Mouse (Mus musculus): Measurements from ENCODE around the gene Brd2. TPM values are rescaled to one million over a fixed set of nuclear protein-coding genes. Genes with fewer than 3 reads are reported as not detected.

Gene Brd2
- polyA plus RNA-seq, 1 experiment from 2014 or later, result 106 TPM

GRCm38 (mm10) chr17:34075271-34075670 lies 47.2 kb downstream of the Brd2 start:
- Histone ChIP-seq H3K27me3 (peaks cover 14% of the 10 kb centered on the region), H3K9me3 (no peaks in the 10 kb centered on the region), H3K4me2 (no peak overlapping the region), H3K36me3 (no peaks in the 10 kb centered on the region), H3K9ac (no peak overlapping the region), H3K4me1 (no peaks in the 10 kb centered on the region), H3K27ac (no peak overlapping the region), H3K4me3 (no peak overlapping the region)
- 37% methylated on average over 7 of the region's 7 CpGs for WGBS
- ATAC-seq (ENCODE audit: borderline replicate concordance, extremely low read depth, low FRiP score, low TSS enrichment), result no peak

DNA sequence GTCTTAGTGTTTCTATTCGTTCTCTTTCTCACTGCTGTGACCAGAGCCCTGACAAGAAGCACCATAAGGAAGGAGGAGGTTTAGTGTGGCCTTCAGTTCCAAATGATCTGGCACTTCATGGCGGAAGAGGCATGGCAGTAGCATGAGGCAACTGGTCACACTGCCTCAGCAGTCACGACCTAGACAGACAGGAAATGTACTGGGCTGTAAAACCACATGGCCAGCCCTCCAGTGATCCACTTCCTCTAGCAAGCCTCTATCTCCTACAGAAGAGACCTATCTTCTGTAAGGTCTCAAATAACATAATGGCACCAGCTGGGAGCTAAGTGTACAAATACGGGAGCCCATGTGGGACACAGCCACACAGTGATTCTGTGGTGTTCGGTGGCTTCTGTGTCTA lies 50.3 kb downstream of the Brd2 start:
- ATAC-seq (ENCODE audit: borderline replicate concordance, extremely low read depth, low FRiP score, low TSS enrichment), result no peak
- 61% methylated on average over 5 of the region's 5 CpGs for WGBS

GRCm38 (mm10) chr17:34068864-34069263 lies 53.6 kb downstream of the Brd2 start:
- WGBS, result 46% methylated on average over 3 of the region's 3 CpGs
- H3K4me1 ChIP-seq, result no peaks in the 10 kb centered on the region
- no peak for ATAC-seq (ENCODE audit: borderline replicate concordance, extremely low read depth, low FRiP score, low TSS enrichment)
- no peak overlapping the region for H3K27ac ChIP-seq
- no peak overlapping the region for H3K4me3 ChIP-seq
- no peaks in the 10 kb centered on the region for H3K9me3 ChIP-seq
- H3K4me2 ChIP-seq, result no peak overlapping the region
- no peaks in the 10 kb centered on the region for H3K27me3 ChIP-seq
- no peak overlapping the region for H3K9ac ChIP-seq
- no peaks in the 10 kb centered on the region for H3K36me3 ChIP-seq

More for the DNA sequence above, 50.3 kb downstream of the Brd2 start:
- Histone ChIP-seq H3K4me1 (no peaks in the 10 kb centered on the region), H3K9ac (no peak overlapping the region), H3K9me3 (no peaks in the 10 kb centered on the region), H3K27me3 (peaks cover 10% of the 10 kb centered on the region), H3K36me3 (no peaks in the 10 kb centered on the region), H3K27ac (no peak overlapping the region), H3K4me2 (no peak overlapping the region), H3K4me3 (no peak overlapping the region)

Other genes starting within 250 kb of the Brd2 start
- not detected in 2 replicates for gene Gm7029, start 248.8 kb downstream of the Brd2 start, polyA plus RNA-seq (2015; fragmentation: Nextera tagmentation; extraction: Ambion mirVana)
- 10.1 and 10.6 TPM in 2 replicates for gene Kifc1, start 232.0 kb downstream of the Brd2 start, polyA plus RNA-seq (2015; fragmentation: Nextera tagmentation; extraction: Ambion mirVana)
- gene Platr17, start 217.5 kb downstream of the Brd2 start, polyA plus RNA-seq (2015; fragmentation: Nextera tagmentation; extraction: Ambion mirVana), result 0.28 and 0.31 TPM in 2 replicates
- 50.8 and 54.6 TPM in 2 replicates for gene Daxx, start 213.2 kb downstream of the Brd2 start, polyA plus RNA-seq (2015; fragmentation: Nextera tagmentation; extraction: Ambion mirVana)
- 45.3 and 52.6 TPM in 2 replicates for gene Tapbp, start 206.7 kb downstream of the Brd2 start, polyA plus RNA-seq (2015; fragmentation: Nextera tagmentation; extraction: Ambion mirVana)
- gene Zbtb22, start 206.7 kb downstream of the Brd2 start, polyA plus RNA-seq (2015; fragmentation: Nextera tagmentation; extraction: Ambion mirVana), result 17.8 and 20.6 TPM in 2 replicates
- 47.7 and 57.8 TPM in 2 replicates for gene Rgl2, start 193.1 kb downstream of the Brd2 start, polyA plus RNA-seq (2015; fragmentation: Nextera tagmentation; extraction: Ambion mirVana)
- gene Pfdn6, start 182.3 kb downstream of the Brd2 start, polyA plus RNA-seq (2015; fragmentation: Nextera tagmentation; extraction: Ambion mirVana), result 137 and 153 TPM in 2 replicates
- gene Wdr46, start 182.0 kb downstream of the Brd2 start, polyA plus RNA-seq (2015; fragmentation: Nextera tagmentation; extraction: Ambion mirVana), result 33.1 and 34.2 TPM in 2 replicates
- 3.8 and 4.3 TPM in 2 replicates for gene B3galt4, start 171.1 kb downstream of the Brd2 start, polyA plus RNA-seq (2015; fragmentation: Nextera tagmentation; extraction: Ambion mirVana)
- 49.3 and 55.4 TPM in 2 replicates for gene Vps52, start 166.8 kb downstream of the Brd2 start, polyA plus RNA-seq (2015; fragmentation: Nextera tagmentation; extraction: Ambion mirVana)
- 1,650 and 1,822 TPM in 2 replicates for gene Rps18, start 166.6 kb downstream of the Brd2 start, polyA plus RNA-seq (2015; fragmentation: Nextera tagmentation; extraction: Ambion mirVana)
- 49.7 and 69.2 TPM in 2 replicates for gene H2-K1, start 122.3 kb downstream of the Brd2 start, polyA plus RNA-seq (2015; fragmentation: Nextera tagmentation; extraction: Ambion mirVana)
- 20.9 and 23.2 TPM in 2 replicates for gene Ring1, start 98.0 kb downstream of the Brd2 start, polyA plus RNA-seq (2015; fragmentation: Nextera tagmentation; extraction: Ambion mirVana)
- gene H2-Ke6, start 94.6 kb downstream of the Brd2 start, polyA plus RNA-seq (2015; fragmentation: Nextera tagmentation; extraction: Ambion mirVana), result 46.1 and 49.1 TPM in 2 replicates
- 192 and 205 TPM in 2 replicates for gene Slc39a7, start 91.0 kb downstream of the Brd2 start, polyA plus RNA-seq (2015; fragmentation: Nextera tagmentation; extraction: Ambion mirVana)
- 47.5 and 56.0 TPM in 2 replicates for gene Rxrb, start 90.8 kb downstream of the Brd2 start, polyA plus RNA-seq (2015; fragmentation: Nextera tagmentation; extraction: Ambion mirVana)
- 4.1 and 5.0 TPM in 2 replicates for gene Col11a2, start 83.2 kb downstream of the Brd2 start, polyA plus RNA-seq (2015; fragmentation: Nextera tagmentation; extraction: Ambion mirVana)
- gene H2-Oa, start 30.3 kb downstream of the Brd2 start, polyA plus RNA-seq (2015; fragmentation: Nextera tagmentation; extraction: Ambion mirVana), result 0.44 and 1.0 TPM in 2 replicates
- gene H2-DMa, start 3.1 kb downstream of the Brd2 start, polyA plus RNA-seq (2015; fragmentation: Nextera tagmentation; extraction: Ambion mirVana), result 12.1 and 13.8 TPM in 2 replicates
- gene H2-DMb2, start 20.7 kb upstream of the Brd2 start, polyA plus RNA-seq (2015; fragmentation: Nextera tagmentation; extraction: Ambion mirVana), result 1.8 and 1.9 TPM in 2 replicates
- 2.0 and 3.2 TPM in 2 replicates for gene H2-DMb1, start 30.4 kb upstream of the Brd2 start, polyA plus RNA-seq (2015; fragmentation: Nextera tagmentation; extraction: Ambion mirVana)
- gene Tap1, start 64.9 kb upstream of the Brd2 start, polyA plus RNA-seq (2015; fragmentation: Nextera tagmentation; extraction: Ambion mirVana), result 6.7 and 7.6 TPM in 2 replicates
- 6.5 and 10.8 TPM in 2 replicates for gene Psmb9, start 65.1 kb upstream of the Brd2 start, polyA plus RNA-seq (2015; fragmentation: Nextera tagmentation; extraction: Ambion mirVana)
- gene Psmb8, start 75.1 kb upstream of the Brd2 start, polyA plus RNA-seq (2015; fragmentation: Nextera tagmentation; extraction: Ambion mirVana), result 17.1 and 29.7 TPM in 2 replicates
- gene Tap2, start 80.9 kb upstream of the Brd2 start, polyA plus RNA-seq (2015; fragmentation: Nextera tagmentation; extraction: Ambion mirVana), result 8.6 and 12.7 TPM in 2 replicates
- 0.09 and 0.14 TPM in 2 replicates for gene H2-Ob, start 116.3 kb upstream of the Brd2 start, polyA plus RNA-seq (2015; fragmentation: Nextera tagmentation; extraction: Ambion mirVana)
- gene H2-Ab1, start 135.1 kb upstream of the Brd2 start, polyA plus RNA-seq (2015; fragmentation: Nextera tagmentation; extraction: Ambion mirVana), result 12.1 and 42.0 TPM in 2 replicates
- gene H2-Aa, start 165.2 kb upstream of the Brd2 start, polyA plus RNA-seq (2015; fragmentation: Nextera tagmentation; extraction: Ambion mirVana), result 6.3 and 18.9 TPM in 2 replicates
- gene H2-Eb1, start 183.2 kb upstream of the Brd2 start, polyA plus RNA-seq (2015; fragmentation: Nextera tagmentation; extraction: Ambion mirVana), result 4.7 and 12.0 TPM in 2 replicates
- gene H2-Eb2, start 203.0 kb upstream of the Brd2 start, polyA plus RNA-seq (2015; fragmentation: Nextera tagmentation; extraction: Ambion mirVana), result 0.11 TPM in 1 of 2 replicates, not detected in the other
- gene Btnl2, start 232.2 kb upstream of the Brd2 start, polyA plus RNA-seq (2015; fragmentation: Nextera tagmentation; extraction: Ambion mirVana), result 0.08 and 0.16 TPM in 2 replicates

Data from lung, embryonic 15.5 days (tissue).